Mouse (Mus musculus) midbrain, embryonic 12.5 days (tissue): ENCODE results near the gene Grin3a. TPM values are rescaled to one million over a fixed set of nuclear protein-coding genes. Genes with fewer than 3 reads are reported as not detected.
A peak's percentile ranks its signal among the peaks of the same experiment; 100 is the strongest.

ENCODE experiments used
- ATAC-seq: fragments of 200-750 bp; cut with Nextera tagmentation; 2 replicates; pipeline ENCODE4 v1.8.0; 2017; ENCODE audit warnings: low read depth, moderate TSS enrichment, moderate library complexity; ENCODE audit not compliant: low FRiP score
- H3K27ac ChIP-seq: fragments of 300-500 bp; sonication (generic); replicated peaks from 2 replicates; pipeline ENCODE4 v1.5.1; 2016; ENCODE audit warnings: mild to moderate bottlenecking
- H3K27me3 ChIP-seq: fragments of 300-500 bp; sonication (generic); 2 replicates; pipeline ENCODE4 v1.6.1; 2016; ENCODE audit warnings: mild to moderate bottlenecking
- H3K36me3 ChIP-seq: fragments of 300-500 bp; sonication (generic); 2 replicates; pipeline ENCODE4 v1.6.1; 2016
- H3K4me1 ChIP-seq: fragments of 300-500 bp; sonication (generic); 2 replicates; pipeline ENCODE4 v1.6.1; 2016
- H3K4me2 ChIP-seq: fragments of 300-500 bp; sonication (generic); replicated peaks from 2 replicates; pipeline ENCODE4 v1.6.1; 2016; ENCODE audit warnings: mild to moderate bottlenecking, moderate library complexity
- H3K4me3 ChIP-seq: fragments of 300-500 bp; sonication (generic); 2 replicates; pipeline ENCODE4 v1.5.1; 2016; ENCODE audit warnings: mild to moderate bottlenecking
- H3K9ac ChIP-seq: fragments of 300-500 bp; sonication (generic); replicated peaks from 2 replicates; pipeline ENCODE4 v1.6.1; 2016; ENCODE audit warnings: mild to moderate bottlenecking, moderate library complexity
- H3K9me3 ChIP-seq: fragments of 300-500 bp; sonication (generic); 2 replicates; pipeline ENCODE4 v1.6.1; 2016; ENCODE audit warnings: mild to moderate bottlenecking
- WGBS: fragments of 180-500 bp; shearing (Covaris S2); methylation state at CpG from one replicate; pipeline ENCODE4 v1.1.7; 2016; 5-methylcytosine and 5-hydroxymethylcytosine counted together
- polyA plus RNA-seq: library from polyadenylated mRNA; unstranded; fragments of >200 nt; fragmentation: Nextera tagmentation; extraction: Ambion mirVana; gene quantifications from 2 replicates; pipeline ENCODE4 v1.2.1, GENCODE M21; 2016

Grin3a gene
- 2.5 and 3.1 TPM in 2 replicates for polyA plus RNA-seq

- Histone ChIP-seq H3K4me1 (peaks cover 16% of the 10 kb centered on the region), H3K36me3 (no peaks in the 10 kb centered on the region), H3K4me3 (peak within 1 kb of the TSS; percentile 63), H3K27ac (no peak within 1 kb of the TSS; the same call in 1 of the 2 replicates), H3K4me2 (peak within 1 kb of the TSS; percentile 97), H3K27me3 (peaks cover 40% of the 10 kb centered on the region), H3K9me3 (no peaks in the 10 kb centered on the region), H3K9ac (peak within 1 kb of the TSS; percentile 59)
- under 1% methylated on average over 25 of the region's 25 CpGs for WGBS
- ATAC-seq = peak; percentile 91
Measured at GRCm38 (mm10) chr4:49845612-49845985, at the start of gene Grin3a. Gene Grin3a (minus strand): TSS chr4:49845744.

GRCm38 (mm10) chr4:49891835-49892301, 46.3 kb upstream of the Grin3a start:
- Histone ChIP-seq H3K36me3 (no peaks in the 10 kb centered on the region), H3K9me3 (no peaks in the 10 kb centered on the region), H3K4me2 (no peak overlapping the region), H3K4me1 (no peaks in the 10 kb centered on the region), H3K27ac (no peak overlapping the region), H3K9ac (no peak overlapping the region), H3K27me3 (no peaks in the 10 kb centered on the region), H3K4me3 (no peak overlapping the region)
- no peak for ATAC-seq
- 42% methylated on average over 4 of the region's 4 CpGs for WGBS

- no peak for ATAC-seq
- Histone ChIP-seq H3K9me3 (no peaks in the 10 kb centered on the region), H3K4me3 (no peak overlapping the region), H3K4me1 (no peaks in the 10 kb centered on the region), H3K27ac (no peak overlapping the region), H3K9ac (no peak overlapping the region), H3K4me2 (no peak overlapping the region), H3K27me3 (no peaks in the 10 kb centered on the region), H3K36me3 (no peaks in the 10 kb centered on the region)
- 87% methylated on average over 3 of the region's 3 CpGs for WGBS
Measured at GRCm38 (mm10) chr4:49877084-49877483, 31.5 kb upstream of the Grin3a start.

GRCm38 (mm10) chr4:49860611-49861010, 15.1 kb upstream of the Grin3a start:
- Histone ChIP-seq H3K27me3 (no peaks in the 10 kb centered on the region), H3K4me3 (no peak overlapping the region), H3K36me3 (no peaks in the 10 kb centered on the region), H3K9ac (no peak overlapping the region), H3K4me2 (no peak overlapping the region), H3K9me3 (no peaks in the 10 kb centered on the region), H3K4me1 (no peaks in the 10 kb centered on the region), H3K27ac (no peak overlapping the region)
- ATAC-seq = no peak
- 83% methylated on average over 2 of the region's 2 CpGs for WGBS

GRCm38 (mm10) chr4:49844828-49845611, 524 bp downstream of the Grin3a start:
- H3K27ac ChIP-seq = no peak overlapping the region; the same call in 1 of the 2 replicates

GRCm38 (mm10) chr4:49844274-49844827, 1.2 kb downstream of the Grin3a start:
- H3K9ac ChIP-seq = peak overlapping the region; percentile 59; the same call in 1 of the 2 replicates
- H3K36me3 ChIP-seq = no peaks in the 10 kb centered on the region
- H3K27me3 ChIP-seq = peaks cover 40% of the 10 kb centered on the region
- WGBS = 4% methylated on average over 25 of the region's 33 CpGs
- peak overlapping the region; percentile 97 for H3K4me2 ChIP-seq
- ATAC-seq = peak; percentile 32; the same call in 1 of the 2 replicates
- peak overlapping the region; percentile 63 for H3K4me3 ChIP-seq
- H3K27ac ChIP-seq = no peak overlapping the region; the same call in 1 of the 2 replicates
- H3K4me1 ChIP-seq = peaks cover 16% of the 10 kb centered on the region
- no peaks in the 10 kb centered on the region for H3K9me3 ChIP-seq

More at GRCm38 (mm10) chr4:49844828-49845611, 524 bp downstream of the Grin3a start:
- under 1% methylated on average over 62 of the region's 63 CpGs for WGBS
- Histone ChIP-seq H3K4me2 (peak overlapping the region; percentile 97), H3K36me3 (no peaks in the 10 kb centered on the region), H3K9ac (peak overlapping the region; percentile 59), H3K9me3 (no peaks in the 10 kb centered on the region), H3K4me3 (peak overlapping the region; percentile 63), H3K4me1 (peaks cover 16% of the 10 kb centered on the region), H3K27me3 (peaks cover 40% of the 10 kb centered on the region)
- ATAC-seq = peak; percentile 76

GRCm38 (mm10) chr4:49843787-49844186, 1.8 kb downstream of the Grin3a start:
- 26% methylated on average over 6 of the region's 6 CpGs for WGBS
- H3K9me3 ChIP-seq = no peaks in the 10 kb centered on the region
- peaks cover 16% of the 10 kb centered on the region for H3K4me1 ChIP-seq
- peak overlapping the region; percentile 97 for H3K4me2 ChIP-seq
- no peaks in the 10 kb centered on the region for H3K36me3 ChIP-seq
- no peak overlapping the region for H3K9ac ChIP-seq
- peaks cover 40% of the 10 kb centered on the region for H3K27me3 ChIP-seq
- ATAC-seq = no peak
- H3K4me3 ChIP-seq = peak overlapping the region; percentile 63
- no peak overlapping the region for H3K27ac ChIP-seq

- Histone ChIP-seq H3K9me3 (no peaks in the 10 kb centered on the region), H3K4me2 (no peak overlapping the region), H3K36me3 (no peaks in the 10 kb centered on the region), H3K27ac (no peak overlapping the region), H3K4me3 (no peak overlapping the region), H3K27me3 (no peaks in the 10 kb centered on the region), H3K9ac (no peak overlapping the region), H3K4me1 (no peaks in the 10 kb centered on the region)
- no peak for ATAC-seq
Measured at GRCm38 (mm10) chr4:49832035-49832434, 13.5 kb downstream of the Grin3a start.

GRCm38 (mm10) chr4:49813852-49814251, 31.7 kb downstream of the Grin3a start:
- Histone ChIP-seq H3K27ac (no peak overlapping the region), H3K4me2 (no peak overlapping the region)
- WGBS = 92% methylated on average over 3 of the region's 3 CpGs

GRCm38 (mm10) chr4:49806791-49807190, 38.8 kb downstream of the Grin3a start:
- H3K9ac ChIP-seq = no peak overlapping the region
- no peaks in the 10 kb centered on the region for H3K36me3 ChIP-seq
- no peak for ATAC-seq
- no peak overlapping the region for H3K4me3 ChIP-seq
- H3K4me2 ChIP-seq = no peak overlapping the region
- H3K27ac ChIP-seq = no peak overlapping the region
- H3K4me1 ChIP-seq = no peaks in the 10 kb centered on the region
- no peaks in the 10 kb centered on the region for H3K9me3 ChIP-seq
- no peaks in the 10 kb centered on the region for H3K27me3 ChIP-seq

More at GRCm38 (mm10) chr4:49813852-49814251, 31.7 kb downstream of the Grin3a start:
- H3K27me3 ChIP-seq = no peaks in the 10 kb centered on the region
- no peaks in the 10 kb centered on the region for H3K4me1 ChIP-seq
- no peak overlapping the region for H3K4me3 ChIP-seq
- ATAC-seq = no peak
- no peaks in the 10 kb centered on the region for H3K36me3 ChIP-seq
- no peak overlapping the region for H3K9ac ChIP-seq
- no peaks in the 10 kb centered on the region for H3K9me3 ChIP-seq

- 88% methylated on average over 2 of the region's 2 CpGs for WGBS
- H3K27ac ChIP-seq = no peak overlapping the region
Measured at GRCm38 (mm10) chr4:49799338-49799737, 46.2 kb downstream of the Grin3a start.

GRCm38 (mm10) chr4:49788971-49789370, 56.6 kb downstream of the Grin3a start:
- H3K27me3 ChIP-seq = no peaks in the 10 kb centered on the region
- no peaks in the 10 kb centered on the region for H3K36me3 ChIP-seq
- WGBS = 83% methylated on average over 2 of the region's 2 CpGs
- no peak overlapping the region for H3K9ac ChIP-seq
- no peak for ATAC-seq
- H3K4me3 ChIP-seq = no peak overlapping the region
- no peak overlapping the region for H3K27ac ChIP-seq
- H3K4me2 ChIP-seq = no peak overlapping the region
- no peaks in the 10 kb centered on the region for H3K9me3 ChIP-seq
- H3K4me1 ChIP-seq = no peaks in the 10 kb centered on the region

More at GRCm38 (mm10) chr4:49799338-49799737, 46.2 kb downstream of the Grin3a start:
- H3K4me2 ChIP-seq = no peak overlapping the region
- H3K4me1 ChIP-seq = no peaks in the 10 kb centered on the region
- ATAC-seq = no peak
- no peak overlapping the region for H3K9ac ChIP-seq
- no peaks in the 10 kb centered on the region for H3K36me3 ChIP-seq
- H3K9me3 ChIP-seq = no peaks in the 10 kb centered on the region
- H3K4me3 ChIP-seq = no peak overlapping the region
- no peaks in the 10 kb centered on the region for H3K27me3 ChIP-seq
